Mouse (Mus musculus) telencephalon, adult 2 months (tissue): ENCODE measurements around the gene Prap1.

Experiments used
- DNase-seq: peaks from one replicate; pipeline ENCODE4 v3.0.0-alpha.2; 2011; ENCODE audit warnings: low read depth, low spot score

Gene Prap1

DNA sequence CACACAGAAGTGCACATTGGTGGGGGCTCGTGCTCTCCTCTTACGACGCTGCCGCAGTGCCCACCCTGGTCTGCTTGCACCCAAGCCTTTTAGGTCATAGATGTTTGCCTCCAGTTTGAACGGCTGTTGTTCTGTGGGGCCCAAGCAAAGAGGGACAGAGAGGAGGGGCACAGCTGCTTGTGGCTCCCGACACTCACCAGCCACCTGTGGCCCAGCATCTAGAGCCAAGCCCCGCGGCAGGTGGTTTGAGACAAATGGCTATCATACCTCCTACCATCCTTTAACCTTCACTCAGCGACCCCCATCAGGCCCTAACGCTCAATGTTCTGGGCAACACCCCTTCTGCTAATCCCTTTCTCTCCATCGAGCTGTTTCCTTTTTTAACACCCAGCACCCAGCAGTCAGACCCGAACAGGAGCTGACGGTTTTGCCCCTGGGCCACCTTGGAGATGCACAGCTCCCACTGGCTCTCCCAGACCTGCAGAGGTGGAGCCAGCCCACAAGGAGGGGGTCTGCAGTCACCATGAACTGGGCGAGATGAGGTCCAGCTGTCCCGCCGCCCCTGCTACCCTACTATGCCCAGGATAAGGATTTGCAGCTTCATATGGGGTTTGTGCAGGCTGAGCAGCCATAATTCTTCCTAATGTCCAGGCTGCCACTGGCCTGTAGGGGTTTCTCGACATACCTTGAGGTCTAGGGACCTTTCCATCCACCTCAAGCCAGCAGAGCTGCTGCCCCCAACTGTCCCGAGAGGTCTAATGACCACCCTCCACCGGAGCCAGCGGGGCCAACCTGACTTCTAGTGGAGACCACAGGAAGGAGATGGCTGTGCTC is 11.6 kb upstream of the Prap1 start:
- peak; percentile 43 for DNase-seq

DNA sequence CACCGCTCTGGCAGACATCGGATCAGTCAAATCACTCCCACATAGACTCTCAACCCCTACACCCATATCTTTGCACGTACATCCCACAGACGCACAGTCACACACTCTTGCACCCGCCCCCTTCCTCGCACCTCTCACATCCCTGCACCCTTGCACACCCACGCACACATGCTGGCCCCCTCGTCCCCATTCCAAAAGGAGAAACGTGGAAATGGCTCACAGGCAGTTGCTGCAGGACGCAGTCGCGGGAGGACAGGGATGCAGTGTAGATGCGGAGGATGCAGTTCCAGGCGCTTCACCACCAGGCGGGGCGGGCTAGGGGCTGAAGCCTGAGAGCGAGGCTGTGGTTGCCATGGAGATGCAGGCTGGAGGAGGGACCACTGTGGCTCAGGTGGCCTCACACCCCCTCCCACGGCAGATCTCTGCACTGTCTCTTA is 10.9 kb upstream of the Prap1 start, which contains the start of gene Caly:
TSS of gene Caly (minus strand) at position 307 of the 437 bp plus-strand sequence.
- DNase-seq, result peak; percentile 95

DNA sequence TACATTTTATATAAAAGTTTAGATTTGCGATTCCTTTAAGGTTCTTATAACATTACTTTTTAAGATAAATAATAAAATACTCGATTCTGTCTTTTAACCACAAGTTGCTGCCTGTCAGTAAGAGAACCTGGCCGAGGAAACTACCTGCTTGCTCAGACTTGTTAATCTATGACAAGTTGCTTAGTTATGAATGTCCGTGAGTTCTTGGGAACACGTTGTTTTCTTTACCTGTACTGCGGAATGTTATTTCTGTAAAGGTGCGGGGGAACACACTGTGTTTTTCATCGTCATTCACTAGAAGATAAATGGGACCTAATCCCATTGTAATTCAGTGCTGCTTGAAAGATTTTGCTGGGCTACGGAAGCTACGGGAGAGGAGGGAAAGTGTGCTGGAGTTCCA is 2.6 kb upstream of the Prap1 start:
- no peak for DNase-seq

DNA sequence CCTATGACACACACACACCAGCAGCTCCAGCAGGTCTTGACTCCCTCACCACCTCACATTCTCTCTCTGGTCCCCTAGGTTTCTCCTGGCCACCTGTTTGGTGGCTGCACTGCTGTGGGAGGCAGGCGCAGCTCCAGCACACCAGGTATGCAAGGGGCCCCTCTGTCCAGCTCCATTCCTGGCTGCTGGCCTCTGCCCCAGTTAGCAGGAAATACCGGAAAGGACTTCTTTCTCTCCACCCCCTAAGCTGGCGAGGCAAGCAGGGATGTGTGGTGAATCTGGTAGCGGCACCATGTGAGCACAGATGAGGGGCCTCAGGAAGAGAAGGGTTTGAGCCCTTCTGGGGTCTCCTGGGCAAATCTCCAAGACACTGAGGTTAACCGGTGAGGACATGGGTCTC is 1.8 kb downstream of the Prap1 start:
- no peak for DNase-seq

DNA sequence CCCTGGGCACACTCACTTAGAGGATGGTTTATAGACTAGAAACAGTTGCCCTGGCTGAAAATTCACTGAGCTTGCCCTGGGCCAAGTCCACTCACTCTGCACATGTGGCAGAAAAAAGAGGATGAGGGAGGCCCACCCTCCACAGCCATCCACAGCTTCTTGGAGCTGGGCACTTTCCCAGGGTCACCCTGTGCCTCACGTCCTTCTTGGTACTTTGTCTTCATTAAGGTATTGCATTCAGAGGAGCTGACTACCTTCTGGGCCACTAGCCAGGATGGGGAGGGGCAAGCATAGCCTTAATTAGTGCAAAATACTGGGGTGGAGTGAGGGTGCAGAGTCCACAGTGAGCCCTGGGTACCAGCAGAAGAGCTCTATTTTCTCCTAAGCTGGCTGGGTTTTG is 2.4 kb downstream of the Prap1 start:
- no peak for DNase-seq

DNA sequence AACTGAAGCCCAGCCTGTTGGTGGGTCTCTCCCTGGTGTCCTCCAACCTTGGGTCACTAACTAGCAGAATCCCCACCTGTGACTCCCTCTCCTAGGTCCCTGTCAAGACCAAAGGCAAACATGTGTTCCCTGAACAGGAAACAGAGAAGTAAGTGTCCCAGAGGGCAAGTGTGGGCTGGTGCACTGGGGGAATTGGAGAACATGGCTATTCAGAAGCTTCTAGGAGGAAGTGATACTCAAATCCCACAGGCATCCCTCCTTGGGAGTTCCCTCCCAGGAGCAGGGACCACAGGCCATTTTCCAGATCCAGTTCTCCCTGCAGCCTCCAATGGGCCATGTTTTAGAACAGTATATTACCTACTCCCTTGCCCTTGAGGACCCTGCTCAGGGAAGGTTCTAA is 2.9 kb downstream of the Prap1 start:
- no peak for DNase-seq

DNA sequence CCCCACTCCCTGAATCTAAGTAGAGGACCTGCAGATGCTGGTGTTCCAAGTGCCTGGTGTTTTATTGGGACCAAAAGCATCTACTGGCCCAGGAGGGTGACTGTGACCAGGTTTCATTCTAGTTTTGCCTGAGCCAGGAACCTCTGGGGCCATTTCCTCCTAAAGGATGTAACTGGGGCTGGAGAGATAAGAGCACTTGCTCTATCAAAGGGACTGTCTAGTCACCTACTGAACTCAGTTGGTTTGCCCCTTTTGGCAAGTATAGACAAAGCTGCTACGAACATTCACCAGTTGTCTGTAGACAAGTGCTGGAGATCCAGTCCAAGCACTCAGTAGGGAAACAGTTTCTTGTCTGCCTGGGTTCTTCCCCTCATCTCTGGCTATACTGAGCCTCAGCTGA is 5.3 kb downstream of the Prap1 start:
- no peak for DNase-seq

DNA sequence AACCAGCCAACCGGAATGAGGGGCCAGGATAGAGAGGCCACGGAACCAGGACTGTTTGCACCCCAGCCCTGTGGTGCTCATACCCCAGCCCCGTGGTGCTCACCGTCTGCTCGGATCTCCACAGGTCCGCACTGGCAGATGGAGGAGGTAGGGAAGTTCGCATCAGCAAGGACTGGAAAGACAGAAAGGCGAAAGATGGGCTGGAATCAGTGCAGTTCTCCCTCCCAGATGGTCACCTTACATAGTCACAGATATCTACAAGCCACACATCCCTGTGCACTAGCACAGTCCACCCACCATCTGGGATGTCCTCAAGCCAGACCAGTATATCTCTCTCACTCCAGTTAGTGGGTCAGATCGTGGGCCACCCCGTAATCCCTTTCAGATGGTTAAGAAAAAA is 8.3 kb downstream of the Prap1 start:
- no peak for DNase-seq

DNA sequence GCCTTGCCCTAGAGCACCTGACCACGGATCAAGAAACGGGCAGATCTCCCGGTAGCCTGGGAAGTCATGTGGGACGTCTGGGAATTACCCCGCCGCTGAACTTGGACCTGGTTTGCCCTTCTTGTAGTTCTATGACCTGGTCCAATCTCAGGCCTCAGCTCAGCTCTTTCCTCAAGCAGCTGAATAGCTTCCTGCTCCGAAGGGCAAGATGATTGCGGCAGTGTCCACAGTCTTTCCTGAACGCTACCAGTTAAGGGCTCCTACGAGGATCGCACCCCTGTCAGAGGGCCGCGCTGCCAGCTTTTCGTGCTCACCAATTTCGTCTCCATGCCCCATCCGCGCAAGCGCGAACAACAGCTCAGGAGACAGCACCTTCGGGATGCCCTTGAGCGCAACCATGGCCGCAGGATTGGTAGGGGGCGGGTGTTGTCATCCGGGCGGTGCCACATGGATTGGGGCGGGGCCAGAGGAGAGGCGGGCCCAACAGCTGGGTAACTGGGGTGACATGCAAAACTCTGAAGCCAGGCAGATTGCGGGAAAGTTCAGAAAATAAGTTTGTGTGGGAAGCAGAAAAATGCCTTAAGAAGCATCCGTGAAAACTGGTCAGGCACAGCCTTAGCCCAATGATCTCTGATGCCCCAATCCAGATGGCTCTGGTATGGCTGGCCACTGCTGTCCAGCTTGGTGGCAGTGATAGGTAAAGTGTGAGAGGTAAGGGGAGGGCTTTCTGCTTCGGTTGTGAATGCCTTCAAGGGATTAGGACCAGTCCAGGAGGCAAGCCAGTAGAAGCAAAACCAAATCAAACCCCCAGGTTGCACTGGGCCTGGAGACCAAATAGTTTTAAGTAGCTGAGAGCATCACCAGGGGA is 9.0 kb downstream of the Prap1 start, which contains the start of gene Fuom:
TSS of gene Fuom (minus strand) at position 449 of the 868 bp plus-strand sequence.
- DNase-seq, result peak; percentile 80

DNA sequence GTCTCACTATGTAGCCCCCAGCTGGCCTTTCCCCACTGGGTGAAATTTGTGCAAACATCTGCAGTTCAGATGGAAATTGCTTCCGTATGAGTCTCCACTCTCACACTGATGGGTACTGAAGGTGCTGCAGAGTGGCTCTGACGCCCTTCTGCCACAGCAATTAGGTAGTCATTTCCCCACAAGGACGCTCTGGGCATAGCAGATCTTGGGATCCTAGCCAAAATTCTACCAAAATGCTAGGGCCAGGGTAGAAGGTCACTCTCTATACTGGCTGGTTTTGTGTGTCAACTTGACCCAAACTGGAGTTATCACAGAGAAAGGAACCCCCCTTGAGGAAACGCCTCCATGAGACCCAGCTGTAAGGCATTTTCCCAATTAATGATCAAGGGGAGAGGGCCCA is 10.8 kb downstream of the Prap1 start:
- no peak for DNase-seq

DNA sequence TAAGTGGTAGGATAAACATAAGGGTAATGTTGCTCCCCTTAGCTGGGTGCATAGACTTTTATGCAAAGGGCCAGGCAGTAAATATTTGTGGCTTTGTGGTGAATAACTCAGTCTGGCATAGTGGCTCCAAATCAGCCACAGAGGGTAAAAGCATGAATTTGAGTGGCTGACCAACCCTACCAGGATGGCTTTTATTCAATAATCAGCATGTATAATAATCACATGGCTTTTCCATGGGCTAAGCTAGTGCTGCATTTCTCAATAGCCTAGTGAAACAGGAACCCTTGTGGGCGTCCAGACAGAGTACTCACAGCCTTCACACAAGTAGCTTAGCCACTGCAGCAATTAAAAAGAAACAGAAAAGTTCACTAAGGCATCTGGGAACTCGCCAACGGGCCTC is 18.7 kb downstream of the Prap1 start:
- DNase-seq, result no peak

DNA sequence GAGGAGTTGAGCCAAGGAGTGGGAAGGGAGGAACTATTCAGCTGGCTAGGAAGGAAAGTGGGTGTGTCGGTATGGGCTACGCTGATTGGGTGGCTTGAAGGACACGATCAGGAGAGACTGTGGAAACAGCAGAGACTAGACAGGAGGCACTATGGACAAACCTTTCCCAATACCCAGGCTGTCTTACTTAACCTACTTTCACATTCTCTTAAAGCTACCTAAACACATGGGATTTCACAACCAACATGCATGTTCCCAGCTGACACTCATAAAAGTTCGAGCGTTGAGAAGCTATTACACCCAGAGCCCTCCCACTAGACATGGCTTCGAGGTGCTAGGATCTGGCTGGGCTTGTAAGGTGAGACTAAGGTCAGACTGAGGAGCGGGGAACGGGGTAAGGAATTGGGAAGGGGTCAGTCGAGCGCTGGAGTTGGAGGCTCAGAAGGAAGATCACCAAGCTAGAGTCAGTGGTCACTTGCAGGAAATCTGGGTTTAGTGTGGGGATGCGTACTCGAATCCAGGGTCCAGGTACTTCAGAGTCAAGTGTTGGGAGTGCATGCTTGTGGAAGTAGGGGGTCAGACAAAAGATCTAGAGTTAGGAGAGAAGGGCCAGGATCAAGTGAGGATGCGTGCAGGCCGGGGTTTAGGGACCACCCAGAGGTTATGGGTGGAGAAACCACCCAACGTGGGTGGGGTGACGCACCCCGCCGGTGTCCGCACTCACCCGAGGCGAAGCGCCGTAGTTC is 22.6 kb downstream of the Prap1 start, which contains the start of gene Paox:
TSS of gene Paox (plus strand) at position 217 of the 746 bp plus-strand sequence.
- DNase-seq, result peak; percentile 80

DNA sequence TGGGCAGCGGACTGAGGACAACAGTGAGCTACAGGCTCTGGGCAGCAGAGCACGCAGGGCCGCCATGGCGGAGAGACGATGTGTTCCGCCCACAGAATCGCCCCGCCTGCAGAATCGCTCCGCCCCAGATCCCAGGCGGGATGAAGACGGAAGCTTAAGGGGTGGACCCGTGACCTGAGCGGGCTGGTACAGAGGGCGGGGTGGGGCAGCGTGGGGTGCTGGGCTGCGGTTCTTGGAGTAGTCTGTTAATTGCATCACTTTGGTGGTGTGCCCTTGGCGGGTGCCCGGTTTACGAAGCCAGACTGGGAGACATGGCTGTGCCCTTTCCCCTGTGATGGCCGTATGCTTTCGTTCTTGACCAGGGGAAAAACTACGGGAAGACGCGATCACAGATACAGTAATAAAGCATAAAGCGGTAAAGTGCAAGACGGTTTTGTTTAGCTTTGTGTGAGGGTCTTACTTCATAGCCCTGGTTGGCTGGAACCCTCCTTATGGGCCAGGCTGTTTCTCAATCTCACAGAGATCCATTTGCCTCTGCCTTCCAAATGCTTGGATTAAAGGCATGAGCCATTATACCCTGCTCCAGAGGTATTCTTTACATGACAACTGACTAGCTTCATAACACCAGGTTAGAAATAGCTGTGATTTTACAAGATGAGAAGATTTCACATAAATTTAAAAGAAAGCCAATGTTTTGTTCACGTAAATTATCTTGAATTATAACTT is 23.3 kb downstream of the Prap1 start, which contains the start of gene Echs1:
TSS of gene Echs1 (minus strand) at position 148 of the 726 bp plus-strand sequence.
- DNase-seq, result peak; percentile 81

DNA sequence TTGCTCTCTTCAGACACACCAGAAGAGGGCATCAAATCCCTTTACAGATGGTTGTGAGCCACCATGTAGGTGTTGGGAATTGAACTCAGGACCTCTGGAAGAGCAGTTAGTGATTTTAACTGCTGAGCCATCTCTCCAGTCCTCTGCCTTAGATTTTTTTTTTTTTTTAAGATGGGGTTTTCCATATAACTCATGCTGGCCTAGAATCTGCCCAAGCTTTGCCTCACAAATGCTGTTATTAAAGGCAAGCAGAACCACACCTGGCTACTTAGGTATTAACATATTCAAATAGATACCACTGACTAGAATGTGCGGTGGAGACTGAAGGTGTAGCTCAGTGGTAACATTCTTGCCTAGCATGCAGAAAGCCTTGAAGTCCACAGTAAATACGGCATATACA is 27.3 kb downstream of the Prap1 start:
- DNase-seq, result no peak

DNA sequence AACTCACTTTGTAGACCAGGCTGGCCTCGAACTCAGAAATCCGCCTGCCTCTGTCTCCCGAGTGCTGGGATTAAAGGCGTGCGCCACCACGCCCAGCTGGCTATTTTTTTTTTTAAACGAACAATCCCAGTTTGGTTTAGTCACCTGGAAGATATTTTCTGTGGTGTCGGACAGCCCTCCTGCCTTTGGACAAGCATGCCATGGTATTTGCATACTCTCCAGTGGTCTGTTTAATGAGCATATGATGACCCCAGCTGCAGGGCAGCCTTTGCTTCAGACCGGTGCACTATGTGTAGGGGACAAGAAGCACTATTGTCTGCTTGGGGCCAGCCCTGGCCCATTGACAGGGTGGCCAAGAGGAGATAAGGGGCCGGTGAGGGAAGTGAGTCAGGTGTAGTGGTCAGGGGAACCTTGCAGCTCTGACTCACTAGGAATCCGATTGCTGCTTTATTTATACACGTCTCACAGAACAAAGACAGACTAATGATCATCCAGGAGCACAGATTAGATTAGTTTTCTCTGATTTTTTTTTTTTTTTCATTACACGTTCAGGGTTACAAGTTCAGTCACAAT is 28.2 kb downstream of the Prap1 start:
- no peak for DNase-seq

DNA sequence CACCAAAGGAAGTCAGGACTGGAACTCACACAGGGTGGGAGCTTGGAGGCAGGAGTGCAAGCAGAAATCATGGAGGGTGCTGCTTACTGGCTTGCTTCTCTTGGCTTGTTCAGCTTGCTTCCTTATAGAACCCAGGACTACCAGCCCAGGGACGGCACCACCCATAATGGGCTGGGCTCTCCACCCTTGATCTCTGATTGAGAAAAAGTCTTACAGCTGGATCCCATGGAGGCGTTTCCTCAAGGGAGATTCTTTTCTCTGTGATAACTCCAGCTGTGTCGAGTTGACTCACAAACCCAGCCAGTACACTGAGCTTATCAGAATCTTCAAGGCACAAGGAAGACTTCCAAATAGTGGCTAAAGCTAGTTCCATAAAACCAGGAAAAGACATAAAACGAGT is 29.6 kb downstream of the Prap1 start:
- DNase-seq, result no peak

DNA sequence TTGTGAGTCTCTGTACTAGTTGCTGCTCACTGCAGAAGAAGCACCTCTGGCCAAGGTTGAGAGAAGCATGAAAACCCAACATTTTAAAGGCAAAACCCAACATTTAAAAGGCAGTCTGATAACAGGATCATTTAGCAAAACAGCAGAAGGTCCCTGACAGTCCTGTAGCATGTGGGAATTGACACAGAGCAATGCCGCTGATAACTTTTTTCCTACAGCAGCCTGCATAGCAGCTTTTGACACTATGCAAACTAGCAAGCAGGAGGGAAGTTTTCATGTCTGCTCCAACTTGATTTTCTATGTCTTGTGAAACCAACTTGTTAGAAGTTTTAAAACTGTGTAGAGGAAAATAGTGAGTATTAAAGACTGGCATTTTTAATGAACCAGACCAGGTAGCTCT is 31.2 kb downstream of the Prap1 start:
- DNase-seq, result no peak

DNA sequence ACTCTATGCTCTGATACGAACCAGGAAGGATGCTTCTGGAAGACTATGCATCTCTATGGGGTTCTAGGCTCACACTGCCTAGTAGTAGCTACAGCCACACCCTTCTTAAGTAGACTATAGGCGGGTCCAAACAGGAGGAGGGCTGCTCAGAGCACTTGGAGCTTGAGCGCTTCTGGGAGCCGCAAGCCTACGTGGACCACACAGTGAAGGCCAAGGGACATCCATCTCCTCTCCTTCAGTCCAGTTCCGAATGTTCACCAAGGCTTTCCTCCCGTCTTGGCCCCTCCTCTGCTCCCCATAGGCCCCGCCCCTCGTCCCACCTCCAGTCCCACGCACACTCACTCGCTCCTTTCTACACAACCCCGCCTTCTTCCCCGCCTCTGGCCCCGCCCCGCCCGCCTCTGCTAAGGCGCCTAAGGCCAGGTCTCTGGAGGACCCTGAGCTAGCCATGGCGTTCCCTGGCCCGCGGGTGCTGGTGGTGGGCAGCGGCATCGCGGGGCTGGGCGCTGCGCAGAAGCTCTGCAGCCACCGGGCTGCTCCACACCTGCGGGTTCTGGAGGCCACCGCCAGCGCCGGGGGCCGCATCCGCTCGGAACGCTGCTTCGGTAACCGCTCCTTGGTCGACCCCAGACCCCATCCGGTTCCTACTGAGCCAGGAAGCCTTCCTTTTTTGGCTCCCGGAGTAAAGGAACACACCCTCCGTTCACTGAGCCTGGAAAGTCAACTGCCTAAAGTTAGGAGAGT is 32.3 kb downstream of the Prap1 start:
- DNase-seq, result peak; percentile 86

DNA sequence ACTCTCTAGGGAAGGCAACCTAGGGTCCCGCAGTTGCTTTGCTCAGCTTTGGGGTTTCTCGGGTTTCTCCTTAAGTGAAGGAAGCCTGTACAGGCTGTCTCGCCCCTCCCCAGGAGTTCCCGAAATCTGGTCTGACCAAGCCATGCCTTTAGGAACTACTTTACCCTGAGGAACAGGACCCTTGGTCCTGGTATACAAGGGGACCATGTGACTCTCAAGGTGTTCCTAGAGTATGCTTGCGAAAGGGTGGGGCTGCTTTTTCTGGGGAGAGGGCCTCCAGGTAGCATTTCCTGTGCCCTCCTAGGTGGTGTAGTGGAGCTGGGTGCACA is 32.8 kb downstream of the Prap1 start:
- no peak for DNase-seq

DNA sequence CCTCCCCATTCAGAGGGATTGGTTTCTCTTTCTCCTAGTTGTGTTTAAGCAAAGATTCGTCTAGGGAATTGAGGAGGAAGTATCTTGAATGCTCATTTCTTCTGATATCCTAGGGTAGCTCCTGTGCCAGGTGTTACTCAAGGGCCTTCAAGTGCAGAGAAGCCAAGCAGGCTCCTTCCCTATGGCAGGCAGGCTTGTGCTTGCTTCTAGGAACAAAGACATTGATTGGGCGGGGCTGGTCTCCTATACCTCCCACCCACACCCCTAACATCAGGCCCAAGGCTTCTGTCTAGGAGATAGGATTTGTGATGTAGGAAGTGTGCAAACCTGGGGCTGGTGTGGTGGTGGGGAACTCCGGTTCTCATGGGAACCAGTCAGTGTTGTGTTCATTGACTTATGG is 33.7 kb downstream of the Prap1 start:
- no peak for DNase-seq
